Mouse (Mus musculus): ENCODE results near the gene Olfr1042.
"Not testable (repeated sequence)": the region's sequence is repeated elsewhere in the genome, so short reads cannot be mapped to it uniquely, and the experiment has no call there.

Gene Olfr1042

DNA sequence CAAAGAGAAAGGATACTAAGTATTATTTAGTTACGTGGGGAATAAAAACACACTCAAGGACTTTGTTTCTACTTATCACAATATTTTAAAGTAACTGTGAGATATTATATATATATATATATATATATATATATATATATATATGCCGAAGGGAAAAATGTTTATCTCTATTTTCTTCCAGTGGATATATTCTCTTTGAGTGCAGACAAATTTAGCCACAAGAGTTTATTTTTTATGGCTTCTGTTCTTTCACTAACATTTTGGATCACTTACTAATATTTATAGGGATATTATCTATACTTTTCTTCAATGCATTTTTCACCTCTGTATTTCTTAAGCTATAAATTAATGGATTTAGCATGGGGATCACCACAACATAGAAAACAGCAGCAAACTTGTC, at the start of gene Olfr1042:
TSS of gene Olfr1042 (minus strand) at position 101 of the 400 bp plus-strand sequence.
- no peak for DNase-seq

DNA sequence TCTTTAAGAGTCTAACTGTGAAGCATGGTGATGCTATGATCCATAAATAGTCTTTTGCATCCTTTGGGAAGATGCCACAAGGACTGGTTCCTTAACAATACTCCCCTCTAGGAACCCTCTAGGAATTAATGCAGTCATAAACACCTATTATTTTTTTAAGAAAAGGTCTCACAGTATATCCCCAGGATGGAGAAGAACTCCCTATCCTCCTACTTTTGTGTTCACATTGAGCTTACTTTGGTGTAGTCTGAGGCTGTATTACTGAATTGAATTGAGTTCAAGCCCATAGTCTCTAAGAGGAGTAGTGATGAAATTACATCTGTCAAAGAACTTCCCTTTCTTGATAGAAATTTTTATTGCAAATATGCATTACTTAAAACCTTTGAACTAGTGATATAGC, 41.3 kb upstream of the Olfr1042 start, which contains the start of gene Olfr1045:
TSS of gene Olfr1045 (minus strand) at position 101 of the 400 bp plus-strand sequence.
- DNase-seq, result no peak

DNA sequence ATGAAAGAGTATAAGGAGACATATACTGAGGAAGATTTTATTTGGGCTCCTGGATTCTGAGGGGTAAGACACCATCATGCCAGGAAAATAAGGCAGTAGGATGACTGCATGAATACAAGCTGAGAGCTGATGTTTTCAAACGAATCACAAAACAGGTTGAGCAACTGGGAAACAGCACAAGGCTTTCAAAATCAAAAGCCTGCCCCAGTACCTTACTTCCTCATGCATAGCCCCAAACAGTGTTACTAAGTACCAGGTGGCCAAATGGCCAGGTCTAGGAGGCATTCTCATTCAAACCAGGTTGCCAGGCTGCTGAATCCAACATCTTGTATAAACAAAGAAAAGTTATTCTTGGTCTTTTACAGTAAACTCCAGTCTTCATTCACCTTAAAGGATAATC, 34.2 kb upstream of the Olfr1042 start:
- DNase-seq, result no peak

DNA sequence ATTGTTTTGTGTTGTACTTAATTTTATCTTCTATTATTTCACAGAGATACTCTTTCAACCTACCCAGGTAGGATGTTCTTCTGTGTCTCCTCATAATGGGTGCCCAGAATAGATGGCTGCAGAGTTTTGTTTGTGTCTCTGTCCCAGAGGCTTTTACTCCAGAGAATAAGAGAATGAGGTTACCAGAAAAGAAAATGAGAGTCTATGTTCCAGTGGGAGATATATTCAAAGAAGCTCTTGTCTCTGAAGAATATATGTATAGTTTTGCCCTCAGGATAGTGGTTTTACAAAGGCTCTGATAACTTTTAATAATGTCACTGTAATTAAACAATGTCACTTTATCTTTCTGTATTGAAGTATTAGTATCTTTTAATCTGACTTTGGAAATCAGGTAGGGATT, 23.9 kb upstream of the Olfr1042 start, which contains the start of gene Olfr52:
TSS of gene Olfr52 (minus strand) at position 101 of the 400 bp plus-strand sequence.
- DNase-seq, result no peak

DNA sequence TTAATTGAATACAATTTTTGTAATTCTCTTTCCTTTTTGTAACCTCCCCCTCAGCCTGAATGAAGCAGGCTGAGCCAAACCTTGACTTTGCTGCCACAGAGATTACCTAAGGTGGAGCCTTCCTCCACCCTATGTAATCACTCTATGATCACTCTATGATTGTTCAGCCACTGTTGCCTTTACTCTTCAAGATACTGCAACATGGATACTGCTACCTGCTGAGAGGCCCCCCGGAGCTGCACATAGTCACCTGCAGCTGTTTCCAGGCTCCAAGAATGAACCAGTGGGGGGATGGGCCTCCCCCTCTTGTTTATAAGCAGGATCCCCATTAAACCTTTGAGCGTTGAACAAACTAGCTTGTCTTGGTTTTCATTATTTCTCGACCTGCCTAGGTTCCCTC, 18.3 kb upstream of the Olfr1042 start:
- DNase-seq, result no peak

DNA sequence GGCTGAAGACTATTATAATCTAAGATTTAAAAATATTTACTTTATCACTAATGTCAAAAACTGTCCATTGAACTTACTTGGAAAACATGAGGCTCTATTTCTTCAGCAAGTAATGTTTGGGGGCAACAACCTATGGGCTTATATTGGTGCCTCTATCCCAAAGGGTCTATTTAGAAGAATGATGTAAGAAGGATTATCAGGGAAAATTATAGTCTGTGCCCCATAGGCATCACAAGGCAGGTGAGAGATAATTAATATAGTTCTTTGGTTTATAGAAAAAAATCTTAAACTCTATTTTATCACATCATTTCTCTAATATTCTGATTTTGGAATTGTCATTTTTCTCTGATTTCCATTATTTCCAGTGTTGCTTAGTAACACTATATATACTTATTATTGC, 16.1 kb upstream of the Olfr1042 start, which contains the start of gene Olfr1044:
TSS of gene Olfr1044 (minus strand) at position 101 of the 400 bp plus-strand sequence.
- no peak for DNase-seq

DNA sequence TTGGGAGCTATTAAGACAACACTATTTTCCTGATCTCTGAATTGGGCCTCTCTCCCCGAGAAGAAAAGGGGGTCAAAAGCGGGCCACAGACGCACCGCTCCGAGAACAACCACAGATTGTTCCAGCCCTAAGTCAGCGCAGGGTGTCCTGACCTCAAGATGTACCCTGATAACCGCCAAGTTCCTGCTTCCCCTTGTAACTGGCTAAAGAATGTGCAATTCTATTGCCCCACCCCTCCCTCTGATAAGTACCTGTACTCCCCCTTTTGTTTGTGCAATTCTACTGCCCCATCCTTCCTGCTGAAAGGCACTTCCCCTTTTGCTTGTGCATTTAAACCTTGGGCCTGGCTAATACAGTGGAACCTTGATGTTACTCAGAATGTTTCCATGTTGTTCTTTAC, 13.8 kb upstream of the Olfr1042 start:
- DNase-seq, result not testable (repeated sequence)

DNA sequence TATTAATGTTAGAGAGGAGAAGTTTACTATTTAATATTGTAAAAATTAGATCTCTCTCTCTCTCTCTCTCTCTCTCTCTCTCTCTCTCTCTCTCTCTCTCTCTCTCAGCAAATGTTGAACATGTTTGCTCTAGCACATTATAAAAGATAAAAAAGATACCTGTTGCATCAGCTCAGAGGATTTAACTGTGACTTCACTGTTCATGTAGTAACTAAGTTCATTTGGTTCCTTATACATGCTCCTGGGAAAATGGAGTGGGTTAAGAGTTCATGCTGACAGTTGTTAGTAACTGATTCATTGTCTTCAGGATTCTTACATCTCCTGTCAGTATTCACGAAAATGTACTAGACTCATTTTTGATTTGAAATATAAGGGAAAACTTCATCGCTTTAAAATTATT, 5.8 kb upstream of the Olfr1042 start, which contains the start of gene Olfr1043:
TSS of gene Olfr1043 (minus strand) at position 101 of the 400 bp plus-strand sequence.
- no peak for DNase-seq

DNA sequence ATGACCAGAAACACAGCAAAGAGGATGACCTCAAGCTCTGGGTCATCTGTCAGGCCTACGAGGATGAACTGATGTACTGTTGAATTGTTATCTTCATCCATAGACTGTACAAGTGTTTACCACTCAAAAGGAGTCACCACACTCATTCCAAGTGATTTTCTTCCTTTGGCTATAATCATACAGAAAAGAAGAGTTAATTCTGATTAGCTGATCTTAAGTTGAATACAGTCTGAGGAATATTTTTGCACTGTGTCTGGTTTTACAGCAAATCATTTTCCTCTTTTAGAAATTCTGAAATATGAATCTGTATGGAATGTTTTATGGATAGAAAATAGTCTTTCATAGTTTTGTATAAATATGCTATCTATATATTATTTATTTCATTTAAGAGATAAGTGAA, 15.0 kb downstream of the Olfr1042 start, which contains the start of gene Olfr1040:
TSS of gene Olfr1040 (minus strand) at position 101 of the 400 bp plus-strand sequence.
- no peak for DNase-seq

DNA sequence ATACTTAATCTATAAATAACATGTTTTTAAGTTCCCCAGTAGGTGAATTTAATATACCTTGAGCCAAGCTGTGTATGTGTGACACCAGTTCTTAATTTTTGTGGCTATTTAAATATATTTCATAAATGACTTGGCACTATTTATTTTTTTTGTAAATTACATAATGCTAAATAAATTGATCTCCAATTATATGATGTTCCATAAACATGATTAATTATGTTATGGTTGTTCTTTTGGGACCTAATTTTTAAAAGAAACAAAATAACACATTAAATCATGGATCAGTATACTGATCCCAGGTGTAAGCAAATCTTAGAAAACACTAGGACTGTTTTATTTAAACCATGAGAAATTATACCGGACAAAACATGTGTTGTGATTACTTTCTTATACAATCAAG, 25.8 kb downstream of the Olfr1042 start, which contains the start of gene Olfr1039:
TSS of gene Olfr1039 (minus strand) at position 101 of the 400 bp plus-strand sequence.
- no peak for DNase-seq
